8 mouse cellular contexts compared by ENCODE assay signal in genomic region chr13:55327169-55327568, GRCm38 (mm10). TPM values are rescaled to one million over a fixed set of nuclear protein-coding genes. Genes with fewer than 3 reads are reported as not detected.
DNase-seq lines count a peak whose midpoint lies in the region; ATAC-seq and TF ChIP-seq lines count a peak whose summit lies in the region.

No protein-coding gene starts in this region.

- H3K4me2 ChIP-seq in midbrain, embryonic 11.5 days, result no peak overlapping the region
- H3K4me2 ChIP-seq in intestine, embryonic 16.5 days (ENCODE audit: low read depth, low read length), result no peak overlapping the region

- ATAC-seq in midbrain, embryonic 11.5 days (ENCODE audit: low FRiP score), result no peak
- no peak for ATAC-seq in intestine, embryonic 16.5 days

- WGBS in heart, embryonic 10.5 days, result 49% methylated on average over 4 of the region's 4 CpGs
- WGBS in midbrain, embryonic 10.5 days, result 66% methylated on average over 4 of the region's 4 CpGs
- WGBS in midbrain, embryonic 11.5 days, result 62% methylated on average over 4 of the region's 4 CpGs
- WGBS in intestine, embryonic 16.5 days, result 42% methylated on average over 4 of the region's 4 CpGs
- 41% methylated on average over 4 of the region's 4 CpGs for WGBS in olfactory bulb, adult 2 months

- DNase-seq in heart, embryonic 10.5 days (ENCODE audit: low spot score), result no peak
- DNase-seq in heart, postnatal 10 days, result no peak
- no peak for DNase-seq in midbrain, embryonic 10.5 days (ENCODE audit: low spot score)
- no peak for DNase-seq in midbrain, embryonic 11.5 days (ENCODE audit: low spot score, missing footprints)
- no peak for DNase-seq in testis, postnatal 10 days (ENCODE audit: low spot score)
- no peak for DNase-seq in heart, adult 11 months

- H3K36me3 ChIP-seq in heart, embryonic 10.5 days, result peaks cover 33% of the 10 kb centered on the region
- peaks cover 45% of the 10 kb centered on the region for H3K36me3 ChIP-seq in midbrain, embryonic 10.5 days
- H3K36me3 ChIP-seq in midbrain, embryonic 11.5 days (ENCODE audit: control insufficient read depth, insufficient read depth, low read length), result peaks cover 15% of the 10 kb centered on the region; the same call in 1 of the 2 replicates
- H3K36me3 ChIP-seq in intestine, embryonic 16.5 days (ENCODE audit: control insufficient read depth, insufficient read depth, low read length), result peaks cover 15% of the 10 kb centered on the region

- TF ChIP-seq CTCF in olfactory bulb, adult 2 months (IDR thresholded peaks at IDR 0.05; ENCODE audit: insufficient read depth, low read depth, low read length), result no peak

- H3K27me3 ChIP-seq in heart, embryonic 10.5 days (ENCODE audit: insufficient read depth, poor library complexity, severe bottlenecking), result peaks cover 7% of the 10 kb centered on the region; the same call in 1 of the 2 replicates
- peaks cover 23% of the 10 kb centered on the region for H3K27me3 ChIP-seq in midbrain, embryonic 10.5 days (ENCODE audit: low read depth, poor library complexity, severe bottlenecking)
- no peaks in the 10 kb centered on the region; the same call in 1 of the 2 replicates for H3K27me3 ChIP-seq in midbrain, embryonic 11.5 days (ENCODE audit: control insufficient read depth, insufficient read depth, low read length)
- H3K27me3 ChIP-seq in intestine, embryonic 16.5 days (replicated peaks; ENCODE audit: control insufficient read depth, insufficient read depth, low read length), result no peaks in the 10 kb centered on the region

- H3K9ac ChIP-seq in midbrain, embryonic 11.5 days (ENCODE audit: low read length), result no peak overlapping the region
- no peak overlapping the region for H3K9ac ChIP-seq in intestine, embryonic 16.5 days (ENCODE audit: low read depth, low read length)

- intact Hi-C loops in heart, postnatal 10 days (cut with DNase I), result no loop called here

- peak overlapping the region; percentile 18; the same call in 1 of the 2 replicates for H3K4me3 ChIP-seq in heart, embryonic 10.5 days
- H3K4me3 ChIP-seq in midbrain, embryonic 10.5 days, result no peak overlapping the region
- H3K4me3 ChIP-seq in midbrain, embryonic 11.5 days (ENCODE audit: low read depth, low read length), result no peak overlapping the region
- H3K4me3 ChIP-seq in intestine, embryonic 16.5 days (ENCODE audit: low read length), result no peak overlapping the region
- no peak overlapping the region for H3K4me3 ChIP-seq in olfactory bulb, adult 2 months (ENCODE audit: insufficient read depth, low read depth, low read length)

- H3K27ac ChIP-seq in heart, embryonic 10.5 days, result 0 out of 2 replicates have a peak overlapping the region, but pooled peaks have one; percentile 0
- 0 out of 2 replicates have a peak overlapping the region, but pooled peaks have one; percentile 38 for H3K27ac ChIP-seq in midbrain, embryonic 10.5 days (replicated peaks)
- no peak overlapping the region for H3K27ac ChIP-seq in midbrain, embryonic 11.5 days (ENCODE audit: low read depth, low read length)
- H3K27ac ChIP-seq in intestine, embryonic 16.5 days (ENCODE audit: low read length), result peak overlapping the region; percentile 4; the same call in 1 of the 2 replicates
- peak overlapping the region; percentile 9 for H3K27ac ChIP-seq in olfactory bulb, adult 2 months (ENCODE audit: insufficient read depth, low read depth, low read length)

- peaks cover 58% of the 10 kb centered on the region for H3K4me1 ChIP-seq in heart, embryonic 10.5 days
- H3K4me1 ChIP-seq in midbrain, embryonic 10.5 days, result peaks cover 64% of the 10 kb centered on the region
- H3K4me1 ChIP-seq in midbrain, embryonic 11.5 days (ENCODE audit: control insufficient read depth, insufficient read depth, low read length), result peaks cover 34% of the 10 kb centered on the region
- peaks cover 47% of the 10 kb centered on the region for H3K4me1 ChIP-seq in intestine, embryonic 16.5 days (ENCODE audit: control insufficient read depth, insufficient read depth, low read length)
- H3K4me1 ChIP-seq in olfactory bulb, adult 2 months (ENCODE audit: control insufficient read depth, insufficient read depth, low read length), result peaks cover 27% of the 10 kb centered on the region

- no peak for TF ChIP-seq POLR2A in olfactory bulb, adult 2 months (IDR thresholded peaks at IDR 0.05; ENCODE audit: insufficient read depth, low read depth, low read length)

- H3K9me3 ChIP-seq in heart, embryonic 10.5 days, result no peaks in the 10 kb centered on the region
- H3K9me3 ChIP-seq in midbrain, embryonic 10.5 days (replicated peaks), result no peaks in the 10 kb centered on the region
- no peaks in the 10 kb centered on the region for H3K9me3 ChIP-seq in midbrain, embryonic 11.5 days (ENCODE audit: control insufficient read depth, low read length)
- H3K9me3 ChIP-seq in intestine, embryonic 16.5 days (ENCODE audit: control insufficient read depth, low read length), result no peaks in the 10 kb centered on the region

RNA-seq across cellular contexts. Expression of gene Mxd3, which starts 2.5 kb away (rescaled TPM):
- polyA plus RNA-seq in heart, embryonic 10.5 days (2016; fragmentation: Nextera tagmentation; extraction: Ambion mirVana), result 14.3 and 15.0 TPM in 2 replicates
- 1 to 10 TPM; 7.0 to 7.3 TPM for total RNA-seq in heart, postnatal 10 days (2021)
- polyA plus RNA-seq in midbrain, embryonic 10.5 days (2016; fragmentation: Nextera tagmentation; extraction: Ambion mirVana), result 24.2 and 28.1 TPM in 2 replicates
- 26.9 and 30.6 TPM in 2 replicates for polyA plus RNA-seq in midbrain, embryonic 11.5 days (2014; fragmentation: Nextera tagmentation; extraction: Ambion mirVana)
- polyA plus RNA-seq in intestine, embryonic 16.5 days (2015; fragmentation: Nextera tagmentation; extraction: Ambion mirVana), result 20.8 and 24.9 TPM in 2 replicates
- polyA plus RNA-seq in olfactory bulb, adult 2 months (2012; ENCODE audit: insufficient read depth, insufficient read length, low replicate concordance, missing spikeins), result not detected in 2 replicates

RNA-seq across cellular contexts. Expression of gene Rab24, which starts 5.4 kb away (rescaled TPM):
- polyA plus RNA-seq in heart, embryonic 10.5 days (2016; fragmentation: Nextera tagmentation; extraction: Ambion mirVana), result 57.4 and 76.2 TPM in 2 replicates
- 10 to 100 TPM; 40.0 to 40.2 TPM for total RNA-seq in heart, postnatal 10 days (2021)
- 72.7 and 82.3 TPM in 2 replicates for polyA plus RNA-seq in midbrain, embryonic 10.5 days (2016; fragmentation: Nextera tagmentation; extraction: Ambion mirVana)
- 87.9 and 88.0 TPM in 2 replicates for polyA plus RNA-seq in midbrain, embryonic 11.5 days (2014; fragmentation: Nextera tagmentation; extraction: Ambion mirVana)
- 91.7 and 106 TPM in 2 replicates for polyA plus RNA-seq in intestine, embryonic 16.5 days (2015; fragmentation: Nextera tagmentation; extraction: Ambion mirVana)
- polyA plus RNA-seq in olfactory bulb, adult 2 months (2012; ENCODE audit: insufficient read depth, insufficient read length, low replicate concordance, missing spikeins), result not detected in 2 replicates

RNA-seq across cellular contexts. Expression of gene Prelid1, which starts 6.9 kb away (rescaled TPM):
- 478 and 538 TPM in 2 replicates for polyA plus RNA-seq in heart, embryonic 10.5 days (2016; fragmentation: Nextera tagmentation; extraction: Ambion mirVana)
- 100 to 1,000 TPM; 125 to 126 TPM for total RNA-seq in heart, postnatal 10 days (2021)
- 494 and 539 TPM in 2 replicates for polyA plus RNA-seq in midbrain, embryonic 10.5 days (2016; fragmentation: Nextera tagmentation; extraction: Ambion mirVana)
- 404 and 434 TPM in 2 replicates for polyA plus RNA-seq in midbrain, embryonic 11.5 days (2014; fragmentation: Nextera tagmentation; extraction: Ambion mirVana)
- polyA plus RNA-seq in intestine, embryonic 16.5 days (2015; fragmentation: Nextera tagmentation; extraction: Ambion mirVana), result 664 and 676 TPM in 2 replicates
- not detected in 2 replicates for polyA plus RNA-seq in olfactory bulb, adult 2 months (2012; ENCODE audit: insufficient read depth, insufficient read length, low replicate concordance, missing spikeins)

RNA-seq across cellular contexts. Expression of gene Lman2, which starts 35.4 kb away (rescaled TPM):
- polyA plus RNA-seq in heart, embryonic 10.5 days (2016; fragmentation: Nextera tagmentation; extraction: Ambion mirVana), result 114 and 117 TPM in 2 replicates
- total RNA-seq in heart, postnatal 10 days (2021), result 10 to 100 TPM; 56.7 to 58.2 TPM
- 105 and 107 TPM in 2 replicates for polyA plus RNA-seq in midbrain, embryonic 10.5 days (2016; fragmentation: Nextera tagmentation; extraction: Ambion mirVana)
- polyA plus RNA-seq in midbrain, embryonic 11.5 days (2014; fragmentation: Nextera tagmentation; extraction: Ambion mirVana), result 75.3 and 82.5 TPM in 2 replicates
- 121 and 130 TPM in 2 replicates for polyA plus RNA-seq in intestine, embryonic 16.5 days (2015; fragmentation: Nextera tagmentation; extraction: Ambion mirVana)
- not detected in 2 replicates for polyA plus RNA-seq in olfactory bulb, adult 2 months (2012; ENCODE audit: insufficient read depth, insufficient read length, low replicate concordance, missing spikeins)

RNA-seq across cellular contexts. Expression of gene Rgs14, which starts 42.4 kb away (rescaled TPM):
- polyA plus RNA-seq in heart, embryonic 10.5 days (2016; fragmentation: Nextera tagmentation; extraction: Ambion mirVana), result 0.18 and 0.68 TPM in 2 replicates
- total RNA-seq in heart, postnatal 10 days (2021), result under 1 TPM; 0.60 to 0.74 TPM
- polyA plus RNA-seq in midbrain, embryonic 10.5 days (2016; fragmentation: Nextera tagmentation; extraction: Ambion mirVana), result 0.41 and 0.52 TPM in 2 replicates
- 0.37 and 0.72 TPM in 2 replicates for polyA plus RNA-seq in midbrain, embryonic 11.5 days (2014; fragmentation: Nextera tagmentation; extraction: Ambion mirVana)
- 0.93 and 1.1 TPM in 2 replicates for polyA plus RNA-seq in intestine, embryonic 16.5 days (2015; fragmentation: Nextera tagmentation; extraction: Ambion mirVana)
- not detected in 2 replicates for polyA plus RNA-seq in olfactory bulb, adult 2 months (2012; ENCODE audit: insufficient read depth, insufficient read length, low replicate concordance, missing spikeins)

Comparison
In these comparisons a context has a peak if more than half of its experiments do, and no peak if none do; other contexts are left out.
1. RNA of gene Rab24, which starts 5.4 kb away (polyA plus RNA-seq): 91.7 to 106 TPM in intestine, embryonic 16.5 days, 87.9 to 88.0 TPM in midbrain, embryonic 11.5 days, 57.4 to 76.2 TPM in heart, embryonic 10.5 days and 72.7 to 82.3 TPM in midbrain, embryonic 10.5 days; not detected in olfactory bulb, adult 2 months; every median in the first group is over 10 times any median in the second.